Mouse (Mus musculus) liver, embryonic 13.5 days (tissue): ENCODE data around the gene Kctd18. TPM values are rescaled to one million over a fixed set of nuclear protein-coding genes. Genes with fewer than 3 reads are reported as not detected.

Experiments used
- ATAC-seq: fragments of 200-750 bp; cut with Nextera tagmentation; 2 replicates; pipeline ENCODE4 v1.8.0; 2017; ENCODE audit warnings: low read depth, mild to moderate bottlenecking, moderate number of reproducible peaks, moderate library complexity
- DNase-seq: peaks from one replicate; pipeline ENCODE4 v3.0.0; 2022
- H3K27ac ChIP-seq: fragments of 300-500 bp; sonication (generic); 2 replicates; pipeline ENCODE4 v1.5.1; 2015; ENCODE audit warnings: moderate library complexity, mild to moderate bottlenecking, inconsistent platforms
- H3K27me3 ChIP-seq: fragments of 300-500 bp; sonication (generic); 2 replicates; pipeline ENCODE4 v1.6.1; 2015; ENCODE audit warnings: mild to moderate bottlenecking, inconsistent platforms
- H3K36me3 ChIP-seq: fragments of 300-500 bp; sonication (generic); 2 replicates; pipeline ENCODE4 v1.6.1; 2015; ENCODE audit warnings: mild to moderate bottlenecking, inconsistent platforms
- H3K4me1 ChIP-seq: fragments of 300-500 bp; sonication (generic); replicated peaks from 2 replicates; pipeline ENCODE4 v1.6.1; 2015; ENCODE audit warnings: inconsistent platforms
- H3K4me2 ChIP-seq: fragments of 300-500 bp; sonication (generic); 2 replicates; pipeline ENCODE4 v1.6.1; 2015; ENCODE audit warnings: inconsistent platforms, mild to moderate bottlenecking, moderate library complexity
- H3K4me3 ChIP-seq: fragments of 300-500 bp; sonication (generic); replicated peaks from 2 replicates; pipeline ENCODE4 v1.5.1; 2015; ENCODE audit warnings: mild to moderate bottlenecking, inconsistent platforms
- H3K9ac ChIP-seq: fragments of 300-500 bp; sonication (generic); 2 replicates; pipeline ENCODE4 v1.6.1; 2015; ENCODE audit warnings: mild to moderate bottlenecking, inconsistent platforms
- H3K9me3 ChIP-seq: fragments of 300-500 bp; sonication (generic); replicated peaks from 2 replicates; pipeline ENCODE4 v1.6.1; 2016; ENCODE audit warnings: inconsistent platforms
- WGBS: fragments of 180-500 bp; shearing (Covaris S2); methylation state at CpG from one replicate; pipeline ENCODE4 v1.1.7; 2015; ENCODE audit not compliant: insufficient replicate concordance; 5-methylcytosine and 5-hydroxymethylcytosine counted together
- polyA plus RNA-seq: library from polyadenylated mRNA; unstranded; fragments of >200 nt; fragmentation: Nextera tagmentation; extraction: Ambion mirVana; gene quantifications from 2 replicates; pipeline ENCODE4 v1.2.1, GENCODE M21; 2015

Kctd18 gene
- polyA plus RNA-seq, 1 experiment from 2014 or later: 2.8 TPM

DNA sequence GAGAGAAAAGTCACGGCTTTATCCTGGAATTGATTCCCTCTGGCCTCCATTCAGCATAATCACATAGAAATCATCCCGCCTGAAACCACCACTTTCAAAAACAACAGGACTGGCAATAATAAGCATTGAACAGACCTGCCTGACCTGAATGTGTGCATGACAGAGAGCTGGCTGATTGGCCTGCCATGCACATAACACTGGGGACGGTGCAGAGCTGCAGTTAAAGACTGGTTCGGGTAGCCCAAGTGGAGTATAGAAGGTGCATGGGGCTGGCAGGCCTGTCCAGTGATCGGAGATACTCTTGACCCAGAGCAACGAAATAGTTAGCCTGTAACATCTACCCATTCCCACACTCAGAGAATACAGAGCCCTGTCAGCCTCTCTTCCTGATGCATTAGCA is 76.5 kb downstream of the Kctd18 start:
- DNase-seq: no peak
- WGBS: 65% methylated on average over 6 of the region's 6 CpGs

DNA sequence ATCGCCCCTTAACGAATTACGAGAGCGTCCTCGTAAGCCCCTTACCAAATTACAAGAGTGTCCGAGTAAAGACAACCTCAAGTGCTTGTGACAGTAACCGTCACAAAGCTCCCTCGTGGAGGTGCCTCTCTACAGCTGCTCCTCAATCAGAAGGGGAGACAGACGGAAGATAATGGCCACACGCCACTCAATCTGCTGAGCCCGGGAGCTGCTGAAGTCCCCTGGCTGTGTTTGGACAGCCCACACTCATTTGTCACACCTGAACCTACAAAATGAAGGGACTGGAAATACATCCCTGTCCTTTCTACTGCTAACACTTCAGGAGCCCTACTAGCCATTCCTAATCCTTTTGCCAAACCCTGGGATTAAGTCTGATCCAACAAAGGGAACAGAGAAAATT is 77.0 kb downstream of the Kctd18 start:
- H3K27ac ChIP-seq: no peak overlapping the region
- H3K36me3 ChIP-seq: 0 out of 2 replicates have a peak, but pooled peaks cover 8% of the 10 kb centered on the region
- no peaks in the 10 kb centered on the region for H3K27me3 ChIP-seq
- H3K9ac ChIP-seq: no peak overlapping the region
- H3K4me1 ChIP-seq: no peaks in the 10 kb centered on the region
- ATAC-seq (no peak), DNase-seq (no peak)
- H3K4me3 ChIP-seq: no peak overlapping the region
- no peak overlapping the region for H3K4me2 ChIP-seq
- 61% methylated on average over 11 of the region's 11 CpGs for WGBS
- no peaks in the 10 kb centered on the region for H3K9me3 ChIP-seq

More for the DNA sequence above, 76.5 kb downstream of the Kctd18 start:
- Histone ChIP-seq H3K9ac (no peak overlapping the region), H3K4me2 (no peak overlapping the region), H3K4me3 (no peak overlapping the region), H3K9me3 (no peaks in the 10 kb centered on the region), H3K27me3 (no peaks in the 10 kb centered on the region), H3K36me3 (0 out of 2 replicates have a peak, but pooled peaks cover 8% of the 10 kb centered on the region), H3K4me1 (no peaks in the 10 kb centered on the region), H3K27ac (no peak overlapping the region)
- ATAC-seq: no peak

DNA sequence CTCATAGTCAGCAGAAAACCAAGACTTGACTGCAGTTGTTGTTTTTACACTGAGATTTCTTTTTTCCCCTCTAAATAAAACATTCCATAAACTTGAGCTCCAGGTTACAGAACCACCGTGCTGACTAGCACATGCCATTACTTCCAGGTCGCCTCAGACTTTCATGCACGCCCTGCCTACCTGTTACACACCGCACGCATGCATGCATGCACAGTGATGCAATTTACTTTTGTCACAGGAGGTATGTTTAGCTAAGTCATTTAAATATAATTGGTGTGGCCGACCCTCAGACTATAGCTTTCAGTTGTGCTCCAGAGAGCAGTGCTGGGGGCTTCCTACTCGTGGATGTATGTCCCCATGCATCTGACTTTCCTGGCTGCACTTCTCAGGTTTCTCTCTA is 77.7 kb downstream of the Kctd18 start:
- Histone ChIP-seq H3K9ac (no peak overlapping the region), H3K27me3 (no peaks in the 10 kb centered on the region), H3K4me2 (no peak overlapping the region), H3K36me3 (0 out of 2 replicates have a peak, but pooled peaks cover 8% of the 10 kb centered on the region), H3K9me3 (no peaks in the 10 kb centered on the region), H3K4me1 (no peaks in the 10 kb centered on the region), H3K4me3 (no peak overlapping the region), H3K27ac (no peak overlapping the region)
- 69% methylated on average over 7 of the region's 7 CpGs for WGBS
- ATAC-seq (no peak), DNase-seq (no peak)

DNA sequence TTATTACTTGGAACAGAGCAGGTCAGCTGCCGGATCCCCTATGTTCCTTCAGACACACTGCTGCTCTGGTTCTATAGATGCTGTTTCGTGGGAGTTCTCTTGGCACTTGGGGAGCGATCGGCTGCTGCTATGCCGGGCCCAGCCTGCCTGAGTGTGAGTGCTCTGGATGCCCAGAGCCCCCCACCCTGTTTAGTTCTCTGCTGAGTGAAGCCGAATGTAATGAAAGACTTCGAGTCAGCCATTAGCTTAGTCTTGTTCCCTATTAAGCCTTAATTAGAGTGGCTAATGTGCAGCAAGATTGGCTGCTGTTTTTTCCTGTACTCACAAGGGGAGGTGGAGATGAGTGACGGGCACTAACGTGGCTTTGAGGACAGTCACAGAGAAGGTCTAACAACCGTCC is 78.1 kb downstream of the Kctd18 start:
- no peak overlapping the region for H3K4me3 ChIP-seq
- 72% methylated on average over 10 of the region's 10 CpGs for WGBS
- H3K4me2 ChIP-seq: no peak overlapping the region
- no peaks in the 10 kb centered on the region for H3K9me3 ChIP-seq
- DNase-seq (no peak), ATAC-seq (no peak)
- H3K27me3 ChIP-seq: no peaks in the 10 kb centered on the region
- no peak overlapping the region for H3K9ac ChIP-seq
- H3K27ac ChIP-seq: no peak overlapping the region
- H3K36me3 ChIP-seq: 0 out of 2 replicates have a peak, but pooled peaks cover 8% of the 10 kb centered on the region
- H3K4me1 ChIP-seq: no peaks in the 10 kb centered on the region

DNA sequence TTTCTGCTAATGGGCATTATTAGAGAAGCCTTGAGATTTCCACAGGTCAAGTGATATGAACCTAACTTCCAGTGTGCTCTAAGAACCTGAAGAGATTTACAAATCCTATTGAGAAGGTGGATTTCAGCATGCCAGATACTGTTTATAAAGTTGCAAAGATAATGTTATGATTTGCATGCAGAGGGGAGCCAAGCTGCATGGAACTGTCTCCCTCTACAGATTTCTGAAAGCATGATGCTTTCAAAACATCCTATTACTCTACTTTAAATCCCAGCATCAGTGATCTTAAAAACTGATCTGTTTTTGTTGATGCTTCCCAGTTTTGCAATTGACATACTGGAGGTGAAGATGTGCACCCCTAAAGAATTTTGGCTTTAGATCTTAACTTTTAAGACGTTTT is 84.5 kb downstream of the Kctd18 start:
- 40% methylated on average over 1 of the region's 1 CpGs for WGBS
- Histone ChIP-seq H3K36me3 (0 out of 2 replicates have a peak, but pooled peaks cover 4% of the 10 kb centered on the region), H3K4me3 (no peak overlapping the region), H3K27ac (no peak overlapping the region), H3K9ac (no peak overlapping the region), H3K27me3 (no peaks in the 10 kb centered on the region), H3K9me3 (no peaks in the 10 kb centered on the region), H3K4me1 (no peaks in the 10 kb centered on the region), H3K4me2 (no peak overlapping the region)
- DNase-seq (no peak), ATAC-seq (no peak)

DNA sequence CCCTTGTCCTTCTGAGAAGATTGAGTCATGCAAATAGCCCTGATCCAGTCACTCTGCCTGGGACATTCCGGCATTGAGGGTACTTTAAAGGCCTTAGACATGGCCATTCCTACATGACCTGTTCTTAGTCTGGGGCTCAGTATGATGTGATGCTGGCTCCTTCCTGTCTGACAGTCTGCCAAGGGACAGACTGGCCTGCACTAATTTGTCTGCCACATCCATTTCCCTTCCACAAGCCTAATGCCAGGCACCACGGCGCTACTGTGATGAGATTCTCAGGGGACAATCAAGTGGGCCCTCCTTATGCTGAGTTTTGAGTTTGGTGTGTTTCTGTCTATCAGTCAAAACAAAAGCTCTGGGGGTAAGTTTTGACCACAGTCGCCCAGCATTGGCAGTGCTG is 100.2 kb downstream of the Kctd18 start:
- H3K4me1 ChIP-seq: no peaks in the 10 kb centered on the region
- no peak overlapping the region for H3K27ac ChIP-seq
- H3K9ac ChIP-seq: no peak overlapping the region
- no peak overlapping the region for H3K4me3 ChIP-seq
- H3K27me3 ChIP-seq: no peaks in the 10 kb centered on the region
- no peaks in the 10 kb centered on the region for H3K36me3 ChIP-seq
- no peak overlapping the region for H3K4me2 ChIP-seq
- ATAC-seq (no peak), DNase-seq (no peak)
- WGBS: 75% methylated on average over 4 of the region's 4 CpGs
- H3K9me3 ChIP-seq: no peaks in the 10 kb centered on the region

DNA sequence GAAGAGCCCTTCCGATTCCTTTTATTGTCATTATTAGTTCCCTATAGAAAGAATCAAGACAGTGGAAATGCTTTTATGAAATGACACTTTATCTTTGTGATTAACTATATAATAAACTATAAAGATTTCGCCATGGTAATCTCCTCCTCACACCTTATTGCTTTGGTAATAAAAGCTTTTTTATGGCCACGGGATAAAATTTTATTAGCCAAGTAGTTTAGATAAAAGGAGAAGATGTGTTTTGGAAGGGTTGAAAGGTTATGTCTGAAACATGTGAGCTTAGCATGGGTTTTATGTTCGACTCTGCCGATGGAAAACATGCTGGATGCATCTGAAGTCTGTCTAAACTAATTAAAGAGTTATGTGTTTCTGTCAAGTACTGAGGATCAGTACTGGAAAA is 101.4 kb downstream of the Kctd18 start:
- H3K9ac ChIP-seq: no peak overlapping the region
- H3K27ac ChIP-seq: no peak overlapping the region
- ATAC-seq (no peak), DNase-seq (no peak)
- WGBS: 61% methylated on average over 5 of the region's 5 CpGs
- H3K4me2 ChIP-seq: no peak overlapping the region
- no peak overlapping the region for H3K4me3 ChIP-seq
- H3K36me3 ChIP-seq: no peaks in the 10 kb centered on the region
- H3K9me3 ChIP-seq: no peaks in the 10 kb centered on the region
- no peaks in the 10 kb centered on the region for H3K4me1 ChIP-seq
- H3K27me3 ChIP-seq: no peaks in the 10 kb centered on the region

DNA sequence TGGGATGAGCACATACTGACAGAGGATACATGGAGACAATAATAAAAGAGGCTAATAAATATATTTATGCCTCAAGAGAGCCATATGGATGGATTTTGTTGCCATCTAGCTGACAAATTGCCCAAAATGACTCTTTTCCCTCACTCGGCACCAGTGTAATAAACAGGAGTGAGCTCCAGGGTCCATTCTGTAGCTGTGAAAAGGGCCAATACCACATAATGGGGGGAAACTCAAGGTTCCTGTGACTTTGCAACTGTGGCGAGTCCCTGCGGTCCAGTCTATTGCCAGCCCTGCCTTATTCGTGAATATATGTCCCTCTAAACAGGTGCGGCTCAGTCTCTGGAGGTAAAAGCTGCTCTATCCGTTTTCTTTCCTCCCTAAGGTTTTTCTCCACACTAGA is 107.2 kb downstream of the Kctd18 start:
- WGBS: 77% methylated on average over 6 of the region's 6 CpGs
- H3K9me3 ChIP-seq: no peaks in the 10 kb centered on the region
- DNase-seq (no peak), ATAC-seq (no peak)
- no peak overlapping the region for H3K4me2 ChIP-seq
- no peak overlapping the region for H3K27ac ChIP-seq
- H3K4me3 ChIP-seq: no peak overlapping the region
- H3K9ac ChIP-seq: no peak overlapping the region
- H3K27me3 ChIP-seq: no peaks in the 10 kb centered on the region
- H3K36me3 ChIP-seq: no peaks in the 10 kb centered on the region
- no peaks in the 10 kb centered on the region for H3K4me1 ChIP-seq

DNA sequence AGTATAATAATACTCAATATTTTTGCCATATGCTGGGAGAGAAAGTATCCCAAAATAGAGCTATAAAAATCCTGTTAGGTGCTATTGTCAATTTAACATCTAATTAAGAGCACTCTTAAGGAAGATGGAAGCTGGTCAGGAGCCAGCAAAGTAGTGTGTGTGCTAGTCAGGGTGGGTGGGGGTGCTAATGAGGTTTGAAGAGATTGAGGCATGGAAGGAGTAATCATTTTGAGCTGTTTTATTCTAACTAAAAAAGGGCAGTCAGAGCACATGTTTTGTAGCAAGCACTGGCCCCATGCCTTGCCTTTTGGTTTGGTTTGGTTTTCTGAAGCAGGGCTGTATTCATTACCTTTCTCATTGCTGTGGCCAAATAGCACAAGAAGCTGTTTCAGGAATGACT is 112.4 kb downstream of the Kctd18 start:
- no peak overlapping the region for H3K27ac ChIP-seq
- H3K4me3 ChIP-seq: no peak overlapping the region
- H3K4me2 ChIP-seq: no peak overlapping the region
- no peak overlapping the region for H3K9ac ChIP-seq
- no peaks in the 10 kb centered on the region for H3K27me3 ChIP-seq
- no peaks in the 10 kb centered on the region for H3K9me3 ChIP-seq
- ATAC-seq (no peak), DNase-seq (no peak)
- H3K36me3 ChIP-seq: no peaks in the 10 kb centered on the region
- no peaks in the 10 kb centered on the region for H3K4me1 ChIP-seq

DNA sequence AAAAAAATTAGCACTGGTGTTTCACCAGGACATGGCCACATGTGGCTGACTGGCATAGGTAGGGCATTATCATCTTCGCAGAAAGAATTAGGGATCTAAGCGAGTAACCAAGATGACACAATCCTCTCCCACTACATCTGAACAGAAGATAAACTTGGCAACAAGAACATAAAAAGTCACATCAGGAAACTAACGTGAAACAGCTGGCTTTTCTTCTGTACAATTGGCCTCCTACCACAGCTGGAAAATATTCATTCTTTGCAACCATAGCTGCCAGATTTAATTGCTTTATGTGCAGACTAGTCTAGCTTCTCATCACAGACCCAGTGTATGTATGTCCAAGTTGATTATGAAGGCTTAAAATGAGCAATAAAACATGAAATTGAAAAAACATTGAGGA is 112.8 kb downstream of the Kctd18 start:
- no peaks in the 10 kb centered on the region for H3K4me1 ChIP-seq
- no peak overlapping the region for H3K4me2 ChIP-seq
- H3K9me3 ChIP-seq: no peaks in the 10 kb centered on the region
- no peaks in the 10 kb centered on the region for H3K36me3 ChIP-seq
- no peak overlapping the region for H3K4me3 ChIP-seq
- DNase-seq (no peak), ATAC-seq (no peak)
- no peak overlapping the region for H3K9ac ChIP-seq
- no peak overlapping the region for H3K27ac ChIP-seq
- WGBS: 56% methylated on average over 3 of the region's 3 CpGs
- no peaks in the 10 kb centered on the region for H3K27me3 ChIP-seq
